Mouse (Mus musculus): ENCODE results near the gene Ufm1.

GRCm38 (mm10) chr3:53870482-53870881 lies 6.9 kb upstream of the Ufm1 start:
- no peak for TF ChIP-seq POLR2A (IDR thresholded peaks at IDR 0.05; ENCODE audit: borderline replicate concordance, insufficient read depth, low read length)
- no peak for TF ChIP-seq CTCF (IDR thresholded peaks at IDR 0.05; ENCODE audit: borderline replicate concordance, insufficient read depth, low read depth, low read length)

Data from cerebellum, adult 2 months (tissue).